Mouse (Mus musculus) liver, embryonic 14.5 days (tissue): ENCODE data around the gene Dtd1.

Experiments used
- CTCF ChIP-seq: IDR thresholded peaks from 2 replicates; pipeline ENCODE4 v1.5.1; 2016; ENCODE audit warnings: antibody characterized with exemption, low read depth, control low read depth
- EP300 ChIP-seq: IDR thresholded peaks from 2 replicates; pipeline ENCODE4 v1.6.1; 2016; ENCODE audit warnings: antibody characterized with exemption, low read depth

DNA sequence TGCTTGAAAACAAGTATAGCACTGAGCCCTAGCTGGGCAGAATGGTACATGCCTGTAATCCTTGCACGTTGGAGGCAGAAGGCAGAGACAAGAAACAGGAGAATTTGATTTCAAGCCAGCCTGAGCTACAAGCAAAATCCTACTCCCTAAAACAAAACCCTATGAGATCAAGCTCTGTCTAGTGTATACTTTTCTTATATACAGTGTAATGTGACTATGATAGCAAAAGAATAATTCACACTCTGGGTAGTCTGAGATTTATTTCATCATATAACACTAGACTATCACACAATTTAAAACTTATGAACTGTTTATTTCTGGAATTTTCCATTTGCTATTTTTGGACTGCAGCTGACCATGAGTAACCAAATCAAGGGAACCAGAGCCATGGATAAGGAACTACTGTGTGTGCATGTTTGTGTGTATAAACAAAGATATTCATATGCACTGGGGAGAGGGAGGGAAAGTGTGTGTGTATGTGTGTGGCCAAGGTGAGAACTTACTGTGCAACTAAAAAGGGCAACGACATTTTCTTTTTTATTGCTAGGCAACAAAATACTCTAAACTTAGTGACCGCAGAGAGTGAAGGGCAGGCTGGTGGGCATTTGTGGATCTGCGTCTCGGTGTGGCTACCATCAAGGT lies 70.7 kb downstream of the Dtd1 start:
- TF ChIP-seq EP300 (no peak), CTCF (no peak)
